Mouse (Mus musculus): ENCODE measurements around the gene Igsf11. TPM values are rescaled to one million over a fixed set of nuclear protein-coding genes. Genes with fewer than 3 reads are reported as not detected.
"Not testable (repeated sequence)": the region's sequence is repeated elsewhere in the genome, so short reads cannot be mapped to it uniquely, and the experiment has no call there.

Gene Igsf11
- polyA plus RNA-seq, 1 experiment from 2014 or later, result 4.5 TPM

DNA sequence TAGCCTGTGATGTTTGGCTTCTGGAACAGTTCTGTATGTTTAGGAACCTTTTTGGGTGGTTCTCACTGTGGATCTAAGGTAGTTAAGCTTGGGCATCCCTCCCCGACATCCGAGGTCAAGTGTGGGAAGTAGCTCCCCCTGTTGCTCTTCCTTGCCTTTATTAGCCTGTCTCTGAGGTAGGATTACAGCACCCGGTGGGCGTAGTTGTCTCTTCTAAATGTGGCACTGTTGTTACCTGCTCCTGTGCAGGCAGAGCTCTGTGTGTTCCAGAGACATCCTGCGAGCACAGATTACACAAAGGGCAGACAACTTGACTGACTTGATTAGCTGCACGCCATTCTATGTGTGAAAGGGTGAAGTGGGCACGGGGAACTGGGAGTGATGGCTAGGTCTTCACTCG is 68.1 kb downstream of the Igsf11 start:
- no peak overlapping the region for H3K4me3 ChIP-seq (replicated peaks; ENCODE audit: low read length)
- H3K27me3 ChIP-seq (ENCODE audit: control insufficient read depth, insufficient read depth, low read length), result no peaks in the 10 kb centered on the region
- H3K36me3 ChIP-seq (replicated peaks; ENCODE audit: control insufficient read depth, insufficient read depth), result no peaks in the 10 kb centered on the region
- H3K9me3 ChIP-seq (ENCODE audit: control insufficient read depth, low read length), result 0 out of 2 replicates have a peak, but pooled peaks cover 6% of the 10 kb centered on the region
- H3K4me2 ChIP-seq (replicated peaks), result no peak overlapping the region
- no peak for ATAC-seq (ENCODE audit: low FRiP score)
- H3K4me1 ChIP-seq (replicated peaks; ENCODE audit: control insufficient read depth, insufficient read depth, low read length), result no peaks in the 10 kb centered on the region
- 79% methylated on average over 8 of the region's 8 CpGs for WGBS
- no peak overlapping the region for H3K27ac ChIP-seq
- no peak for DNase-seq (ENCODE audit: low spot score)
- H3K9ac ChIP-seq, result no peak overlapping the region

DNA sequence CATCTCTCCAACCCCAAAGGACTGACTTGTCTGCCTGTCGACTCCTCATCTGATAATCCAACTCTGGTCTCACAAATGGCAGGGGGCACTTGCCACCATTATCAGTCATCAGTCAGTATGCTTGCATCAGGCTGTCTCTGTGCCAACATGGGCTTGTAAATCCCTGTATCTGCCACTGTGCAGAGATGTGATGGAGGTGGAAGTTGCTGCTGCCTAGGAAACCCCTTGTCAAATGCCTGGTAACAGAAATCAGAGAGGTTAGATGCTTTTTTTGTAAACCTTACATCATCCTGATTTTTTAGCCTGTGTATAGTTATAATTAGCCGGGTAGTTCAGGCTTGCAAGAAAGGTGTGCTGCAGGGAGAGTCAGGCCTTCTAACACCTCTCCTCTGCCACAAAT is 69.4 kb downstream of the Igsf11 start:
- Histone ChIP-seq H3K4me2 (replicated peaks) (no peak overlapping the region), H3K9ac (no peak overlapping the region), H3K4me1 (replicated peaks; ENCODE audit: control insufficient read depth, insufficient read depth, low read length) (no peaks in the 10 kb centered on the region), H3K4me3 (replicated peaks; ENCODE audit: low read length) (no peak overlapping the region), H3K36me3 (replicated peaks; ENCODE audit: control insufficient read depth, insufficient read depth) (no peaks in the 10 kb centered on the region), H3K9me3 (ENCODE audit: control insufficient read depth, low read length) (0 out of 2 replicates have a peak, but pooled peaks cover 6% of the 10 kb centered on the region), H3K27me3 (ENCODE audit: control insufficient read depth, insufficient read depth, low read length) (no peaks in the 10 kb centered on the region), H3K27ac (no peak overlapping the region)
- ATAC-seq (ENCODE audit: low FRiP score), result no peak
- 93% methylated on average over 2 of the region's 2 CpGs for WGBS
- DNase-seq (ENCODE audit: low spot score), result no peak

DNA sequence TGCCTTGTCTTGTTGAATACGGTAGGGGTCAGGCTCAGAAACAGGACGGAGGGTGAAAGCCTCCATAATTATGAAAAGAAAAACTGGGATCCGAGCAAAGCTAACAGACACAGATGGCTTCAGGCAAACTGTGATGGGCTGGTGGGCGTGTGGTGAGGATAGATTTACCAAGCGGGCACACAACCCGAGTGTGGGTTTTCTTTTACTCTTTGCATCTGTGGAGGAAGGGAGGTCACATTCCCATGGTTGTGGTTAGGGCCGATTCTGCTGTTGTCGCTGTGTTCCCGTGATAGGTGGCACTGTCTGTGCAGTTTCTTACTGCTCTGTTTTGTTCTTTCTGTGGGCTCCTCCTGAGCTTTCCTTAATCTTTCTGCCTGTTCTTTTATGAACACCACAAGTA is 70.2 kb downstream of the Igsf11 start:
- DNase-seq (ENCODE audit: low spot score) (no peak), ATAC-seq (ENCODE audit: low FRiP score) (no peak)
- Histone ChIP-seq H3K27ac (no peak overlapping the region), H3K4me2 (replicated peaks) (no peak overlapping the region), H3K4me1 (replicated peaks; ENCODE audit: control insufficient read depth, insufficient read depth, low read length) (no peaks in the 10 kb centered on the region), H3K4me3 (replicated peaks; ENCODE audit: low read length) (no peak overlapping the region), H3K9ac (no peak overlapping the region), H3K36me3 (replicated peaks; ENCODE audit: control insufficient read depth, insufficient read depth) (no peaks in the 10 kb centered on the region), H3K27me3 (ENCODE audit: control insufficient read depth, insufficient read depth, low read length) (no peaks in the 10 kb centered on the region), H3K9me3 (ENCODE audit: control insufficient read depth, low read length) (no peaks in the 10 kb centered on the region)
- WGBS, result 64% methylated on average over 9 of the region's 9 CpGs

DNA sequence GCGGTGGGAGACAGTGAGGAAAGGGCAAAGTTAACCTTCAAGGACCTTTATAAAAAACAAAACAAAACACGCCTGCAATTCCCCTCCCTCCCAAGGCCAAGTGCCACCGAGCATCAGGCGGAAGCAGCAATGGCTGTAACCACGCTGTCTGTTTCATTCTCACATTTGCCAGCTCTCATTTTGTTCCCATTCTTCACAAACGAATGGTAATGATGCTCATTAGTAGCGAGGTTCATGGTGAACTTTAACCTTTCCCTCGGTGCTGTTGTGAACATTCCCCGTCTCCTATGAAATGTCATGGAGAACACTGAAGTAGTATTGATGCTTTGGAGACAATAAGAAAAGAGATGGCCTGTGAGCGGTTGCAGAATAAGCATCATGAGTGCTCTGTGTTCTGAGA is 74.6 kb downstream of the Igsf11 start:
- no peak for ATAC-seq (ENCODE audit: low FRiP score)
- no peak overlapping the region for H3K27ac ChIP-seq
- no peaks in the 10 kb centered on the region for H3K27me3 ChIP-seq (ENCODE audit: control insufficient read depth, insufficient read depth, low read length)
- WGBS, result 71% methylated on average over 10 of the region's 10 CpGs
- DNase-seq (ENCODE audit: low spot score), result no peak
- H3K9ac ChIP-seq, result no peak overlapping the region
- no peak overlapping the region for H3K4me2 ChIP-seq (replicated peaks)
- H3K4me1 ChIP-seq (replicated peaks; ENCODE audit: control insufficient read depth, insufficient read depth, low read length), result no peaks in the 10 kb centered on the region
- no peak overlapping the region for H3K4me3 ChIP-seq (replicated peaks; ENCODE audit: low read length)
- no peaks in the 10 kb centered on the region for H3K9me3 ChIP-seq (ENCODE audit: control insufficient read depth, low read length)
- H3K36me3 ChIP-seq (replicated peaks; ENCODE audit: control insufficient read depth, insufficient read depth), result no peaks in the 10 kb centered on the region

DNA sequence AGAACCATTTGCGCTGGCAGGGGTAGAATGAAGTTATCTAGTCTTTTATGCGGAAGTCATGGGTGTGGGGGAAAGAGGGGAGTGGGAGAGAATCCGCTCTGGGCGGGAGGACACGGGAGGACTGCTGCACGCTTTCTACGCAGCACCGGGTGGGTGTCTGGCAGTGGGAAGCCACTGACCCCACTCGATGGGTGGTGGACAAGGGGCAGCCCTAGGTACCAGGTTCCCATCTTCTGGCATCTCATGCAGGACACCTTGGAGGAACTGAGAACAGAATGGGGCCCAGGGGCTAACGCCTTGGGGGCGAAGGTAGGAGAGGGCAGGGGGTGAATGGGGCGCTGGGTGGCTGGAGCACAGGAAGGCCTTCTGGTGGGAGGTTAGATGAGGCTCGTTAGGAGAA is 83.7 kb downstream of the Igsf11 start:
- Histone ChIP-seq H3K27ac (no peak overlapping the region), H3K9ac (no peak overlapping the region), H3K4me3 (replicated peaks; ENCODE audit: low read length) (no peak overlapping the region), H3K27me3 (ENCODE audit: control insufficient read depth, insufficient read depth, low read length) (no peaks in the 10 kb centered on the region), H3K4me1 (replicated peaks; ENCODE audit: control insufficient read depth, insufficient read depth, low read length) (0 out of 2 replicates have a peak, but pooled peaks cover 6% of the 10 kb centered on the region), H3K36me3 (replicated peaks; ENCODE audit: control insufficient read depth, insufficient read depth) (no peaks in the 10 kb centered on the region), H3K9me3 (ENCODE audit: control insufficient read depth, low read length) (no peaks in the 10 kb centered on the region), H3K4me2 (replicated peaks) (no peak overlapping the region)
- ATAC-seq (ENCODE audit: low FRiP score) (no peak), DNase-seq (ENCODE audit: low spot score) (no peak)
- WGBS, result 83% methylated on average over 13 of the region's 13 CpGs

DNA sequence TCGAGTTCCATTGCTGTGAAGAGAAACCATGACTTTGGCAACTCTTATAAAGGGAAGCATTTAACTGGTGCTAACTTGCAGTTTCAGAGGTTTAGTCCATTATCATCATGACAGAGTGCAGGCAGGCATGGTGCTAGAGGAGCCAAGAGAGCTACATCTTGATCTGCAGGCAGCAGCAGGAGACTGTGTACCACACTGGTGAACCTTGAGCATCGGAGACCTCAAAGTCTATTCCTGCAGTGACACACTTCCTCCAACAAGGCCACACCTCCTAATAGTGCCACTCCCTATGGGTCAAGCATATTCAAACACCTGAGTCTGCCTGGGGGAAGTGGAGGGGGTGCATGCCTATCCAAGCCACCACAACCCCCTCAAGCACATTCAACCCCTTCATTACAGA is 86.1 kb downstream of the Igsf11 start:
- peaks cover 9% of the 10 kb centered on the region; the same call in 1 of the 2 replicates for H3K4me1 ChIP-seq (replicated peaks; ENCODE audit: control insufficient read depth, insufficient read depth, low read length)
- DNase-seq (ENCODE audit: low spot score) (no peak), ATAC-seq (ENCODE audit: low FRiP score) (no peak)
- no peaks in the 10 kb centered on the region for H3K9me3 ChIP-seq (ENCODE audit: control insufficient read depth, low read length)
- no peaks in the 10 kb centered on the region for H3K36me3 ChIP-seq (replicated peaks; ENCODE audit: control insufficient read depth, insufficient read depth)
- H3K4me2 ChIP-seq (replicated peaks), result no peak overlapping the region
- no peak overlapping the region for H3K4me3 ChIP-seq (replicated peaks; ENCODE audit: low read length)
- no peak overlapping the region for H3K9ac ChIP-seq
- H3K27me3 ChIP-seq (ENCODE audit: control insufficient read depth, insufficient read depth, low read length), result no peaks in the 10 kb centered on the region
- no peak overlapping the region for H3K27ac ChIP-seq
- WGBS, result 88% methylated on average over 2 of the region's 2 CpGs

DNA sequence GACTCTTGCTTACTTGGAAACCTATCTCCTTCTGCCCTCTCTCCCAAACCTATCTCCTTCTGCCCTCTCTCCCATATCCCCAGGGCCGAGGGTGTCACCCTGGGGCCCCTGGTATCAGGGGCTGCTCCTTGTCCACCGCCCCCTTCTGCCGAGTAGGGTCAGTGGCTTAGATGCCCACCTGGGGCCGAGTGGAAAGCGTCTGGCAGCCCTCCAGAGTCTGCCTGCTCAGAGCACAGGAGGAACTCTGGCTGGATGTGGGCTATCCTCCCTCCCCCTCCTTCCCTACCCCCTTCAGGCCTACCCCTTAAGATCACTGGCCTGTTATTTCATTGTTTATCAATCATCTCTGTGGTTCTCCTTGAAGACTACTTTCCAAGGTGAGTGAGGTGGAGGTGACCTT is 88.1 kb downstream of the Igsf11 start:
- no peak for ATAC-seq (ENCODE audit: low FRiP score)
- WGBS, result 35% methylated on average over 5 of the region's 5 CpGs

DNA sequence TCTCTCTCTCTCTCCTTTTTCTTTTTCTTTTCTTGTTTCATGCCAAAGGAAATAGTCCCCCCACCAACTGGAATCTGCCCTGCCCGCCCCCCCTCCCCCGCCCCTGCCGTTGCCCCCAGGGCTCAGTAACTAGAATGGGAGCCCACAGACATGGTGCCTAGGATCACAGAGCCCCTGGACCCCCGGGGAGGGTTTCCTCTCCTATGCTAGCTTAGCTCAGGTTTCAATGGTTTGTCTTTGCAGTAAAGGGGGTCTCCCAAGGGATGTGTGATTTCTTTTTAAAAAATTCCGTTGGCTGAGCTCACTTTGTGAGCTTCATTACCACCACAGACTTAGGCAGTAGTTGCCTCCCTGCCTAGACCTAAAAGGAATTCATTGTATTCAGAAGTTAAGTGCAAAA is 89.6 kb downstream of the Igsf11 start:
- peaks cover 9% of the 10 kb centered on the region; the same call in 1 of the 2 replicates for H3K4me1 ChIP-seq (replicated peaks; ENCODE audit: control insufficient read depth, insufficient read depth, low read length)
- DNase-seq (ENCODE audit: low spot score) (no peak), ATAC-seq (ENCODE audit: low FRiP score) (no peak)
- WGBS, result 8% methylated on average over 5 of the region's 5 CpGs
- H3K27ac ChIP-seq, result no peak overlapping the region
- no peak overlapping the region for H3K4me2 ChIP-seq (replicated peaks)
- no peaks in the 10 kb centered on the region for H3K27me3 ChIP-seq (ENCODE audit: control insufficient read depth, insufficient read depth, low read length)
- H3K9me3 ChIP-seq (ENCODE audit: control insufficient read depth, low read length), result no peaks in the 10 kb centered on the region
- no peak overlapping the region for H3K4me3 ChIP-seq (replicated peaks; ENCODE audit: low read length)
- H3K36me3 ChIP-seq (replicated peaks; ENCODE audit: control insufficient read depth, insufficient read depth), result no peaks in the 10 kb centered on the region
- H3K9ac ChIP-seq, result no peak overlapping the region

More for the DNA sequence above, 88.1 kb downstream of the Igsf11 start:
- Histone ChIP-seq H3K27ac (no peak overlapping the region), H3K27me3 (ENCODE audit: control insufficient read depth, insufficient read depth, low read length) (no peaks in the 10 kb centered on the region), H3K4me3 (replicated peaks; ENCODE audit: low read length) (no peak overlapping the region), H3K4me1 (replicated peaks; ENCODE audit: control insufficient read depth, insufficient read depth, low read length) (peaks cover 11% of the 10 kb centered on the region; the same call in 1 of the 2 replicates), H3K9ac (no peak overlapping the region), H3K36me3 (replicated peaks; ENCODE audit: control insufficient read depth, insufficient read depth) (no peaks in the 10 kb centered on the region), H3K4me2 (replicated peaks) (no peak overlapping the region), H3K9me3 (ENCODE audit: control insufficient read depth, low read length) (no peaks in the 10 kb centered on the region)
- DNase-seq (ENCODE audit: low spot score), result no peak

DNA sequence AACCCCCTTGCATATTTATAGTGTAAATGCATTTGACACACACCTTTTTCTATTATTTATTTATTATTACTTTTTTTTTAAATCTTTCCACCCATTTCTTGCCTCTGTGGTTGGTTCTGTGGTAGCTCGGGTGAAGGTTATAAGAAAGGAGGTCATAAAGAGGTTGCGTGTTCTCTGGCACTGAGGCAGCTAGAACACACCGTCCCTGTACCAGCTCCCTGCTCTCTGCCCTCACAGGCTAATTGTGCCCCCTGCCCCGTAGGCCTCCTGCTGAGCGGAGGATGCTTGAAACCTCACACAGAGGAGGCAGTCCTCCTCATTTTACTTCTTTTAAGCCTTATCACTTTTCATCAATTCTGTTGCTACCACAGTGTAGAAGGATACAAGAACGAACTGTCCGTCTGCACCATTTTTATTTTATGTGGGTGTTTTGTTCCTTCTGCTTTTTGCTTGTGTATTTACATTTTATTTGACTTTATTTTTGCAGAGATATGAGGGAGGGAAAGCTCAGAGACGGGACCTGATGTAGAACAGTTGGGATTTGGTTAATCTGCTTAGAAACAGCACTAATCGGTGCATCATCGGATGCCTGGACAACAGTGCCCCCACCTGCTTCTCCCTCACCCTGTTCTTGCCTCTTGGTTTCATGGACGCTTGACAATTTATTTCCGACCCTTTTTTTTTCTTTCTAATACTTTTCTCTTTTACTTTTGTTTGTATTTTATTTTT is 90.2 kb downstream of the Igsf11 start:
- no peak for DNase-seq (ENCODE audit: low spot score)
- H3K27me3 ChIP-seq (ENCODE audit: control insufficient read depth, insufficient read depth, low read length), result no peaks in the 10 kb centered on the region
- H3K36me3 ChIP-seq (replicated peaks; ENCODE audit: control insufficient read depth, insufficient read depth), result no peaks in the 10 kb centered on the region
- no peaks in the 10 kb centered on the region for H3K9me3 ChIP-seq (ENCODE audit: control insufficient read depth, low read length)
- H3K4me3 ChIP-seq (replicated peaks; ENCODE audit: low read length), result no peak overlapping the region
- ATAC-seq (ENCODE audit: low FRiP score), result no peak
- no peak overlapping the region for H3K9ac ChIP-seq
- no peak overlapping the region for H3K27ac ChIP-seq
- 37% methylated on average over 12 of the region's 12 CpGs for WGBS
- no peak overlapping the region for H3K4me2 ChIP-seq (replicated peaks)
- peaks cover 9% of the 10 kb centered on the region; the same call in 1 of the 2 replicates for H3K4me1 ChIP-seq (replicated peaks; ENCODE audit: control insufficient read depth, insufficient read depth, low read length)

DNA sequence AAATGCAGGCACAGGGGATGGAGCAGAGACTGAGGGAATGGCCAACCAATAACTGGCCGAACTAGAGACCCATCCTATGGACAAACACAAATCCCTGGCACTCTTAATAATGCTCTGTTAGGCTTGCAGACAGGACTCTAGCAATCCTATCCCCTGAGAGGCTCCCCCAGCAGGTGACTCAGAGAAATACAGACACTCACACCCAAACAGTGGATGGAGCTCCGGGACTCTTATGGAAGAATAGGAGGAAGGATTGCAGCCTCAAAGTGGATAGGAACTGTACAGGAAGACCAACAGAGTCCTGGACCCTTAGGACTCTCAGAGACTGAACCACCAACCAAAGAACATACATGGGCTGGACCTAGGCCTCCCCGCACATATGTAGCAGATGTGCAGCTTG is 91.4 kb downstream of the Igsf11 start:
- not testable (repeated sequence) for H3K27me3 ChIP-seq (ENCODE audit: control insufficient read depth, insufficient read depth, low read length); H3K4me3 ChIP-seq (replicated peaks; ENCODE audit: low read length); H3K27ac ChIP-seq; H3K4me1 ChIP-seq (replicated peaks; ENCODE audit: control insufficient read depth, insufficient read depth, low read length); H3K9ac ChIP-seq; H3K4me2 ChIP-seq (replicated peaks); ATAC-seq (ENCODE audit: low FRiP score); H3K36me3 ChIP-seq (replicated peaks; ENCODE audit: control insufficient read depth, insufficient read depth); DNase-seq (ENCODE audit: low spot score); H3K9me3 ChIP-seq (ENCODE audit: control insufficient read depth, low read length)
- WGBS, result 65% methylated on average over 3 of the region's 3 CpGs
